ENCODE assay signal across 9 mouse cellular contexts in the genomic region with DNA sequence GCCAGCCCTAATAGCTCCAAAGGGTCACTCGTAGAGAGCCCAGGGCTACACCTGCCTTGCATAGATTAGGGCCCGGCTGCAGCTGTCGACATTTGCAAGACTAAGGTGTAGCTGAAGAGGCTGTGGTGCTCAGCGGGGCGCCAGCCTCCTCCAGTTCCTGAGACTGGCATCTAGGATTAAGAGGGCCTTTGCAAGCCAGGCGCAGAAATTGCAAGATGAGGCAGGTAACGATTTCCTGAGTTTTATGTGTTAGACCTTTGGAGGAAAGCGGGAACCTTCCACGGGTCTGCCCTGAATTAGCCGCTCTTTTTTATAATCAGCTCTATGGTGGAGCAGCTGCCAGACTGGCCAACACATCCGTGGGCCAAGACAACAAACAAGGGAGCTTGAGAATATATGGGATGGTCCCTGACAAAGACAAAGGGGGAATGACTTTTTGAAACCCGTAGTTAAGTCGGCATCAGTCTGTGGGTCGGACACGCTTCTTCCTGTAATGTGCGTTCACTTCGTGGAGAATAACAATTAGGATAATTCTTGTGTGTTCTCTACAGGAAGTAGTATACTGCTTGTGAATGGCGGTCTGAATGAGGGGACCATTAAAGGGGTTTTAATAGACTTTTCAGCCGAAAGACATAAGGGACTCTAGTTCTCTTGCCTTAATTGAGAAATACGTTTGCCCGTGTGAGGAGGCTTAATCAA.
DNase-seq lines count a peak whose midpoint lies in the region; ATAC-seq lines count a peak whose summit lies in the region.
"Had no signal": no experiment of that assay in that cellular context is flagged by ENCODE, and none has a peak within 500 bp of the region (broad histone marks: within the 10 kb centered on the region; RNA-seq: fewer than 3 reads in every experiment).

No protein-coding gene starts in this region.

- H3K36me3 ChIP-seq in heart, embryonic 14.5 days (ENCODE audit: control insufficient read depth, insufficient read depth, low read length): no peaks in the 10 kb centered on the region
- H3K36me3 ChIP-seq in embryonic facial prominence, embryonic 12.5 days: no peaks in the 10 kb centered on the region
- H3K36me3 ChIP-seq in hindbrain, embryonic 16.5 days (ENCODE audit: control insufficient read depth, insufficient read depth, low read length): no peaks in the 10 kb centered on the region
- H3K36me3 ChIP-seq in neural tube, embryonic 11.5 days (ENCODE audit: control insufficient read depth, insufficient read depth, low read length): no peaks in the 10 kb centered on the region

- WGBS in heart, embryonic 14.5 days: 12% methylated on average over 21 of the region's 21 CpGs
- 5% methylated on average over 21 of the region's 21 CpGs for WGBS in embryonic facial prominence, embryonic 12.5 days
- 5% methylated on average over 21 of the region's 21 CpGs for WGBS in hindbrain, embryonic 16.5 days
- 4% methylated on average over 21 of the region's 21 CpGs for WGBS in neural tube, embryonic 11.5 days

- H3K9ac ChIP-seq in heart, embryonic 14.5 days (ENCODE audit: low read length): no peak overlapping the region
- no peak overlapping the region for H3K9ac ChIP-seq in embryonic facial prominence, embryonic 12.5 days
- H3K9ac ChIP-seq in hindbrain, embryonic 16.5 days (ENCODE audit: low read depth, low read length): no peak overlapping the region
- no peak overlapping the region; the same call in 1 of the 2 replicates for H3K9ac ChIP-seq in neural tube, embryonic 11.5 days (ENCODE audit: low read length)

- H3K27me3 ChIP-seq in heart, embryonic 14.5 days (ENCODE audit: control insufficient read depth, insufficient read depth, low read length): peaks cover 33% of the 10 kb centered on the region
- peaks cover 35% of the 10 kb centered on the region for H3K27me3 ChIP-seq in embryonic facial prominence, embryonic 12.5 days
- H3K27me3 ChIP-seq in hindbrain, embryonic 16.5 days (replicated peaks; ENCODE audit: control insufficient read depth, insufficient read depth, low read length): peaks cover 18% of the 10 kb centered on the region
- peaks cover 19% of the 10 kb centered on the region for H3K27me3 ChIP-seq in neural tube, embryonic 11.5 days (ENCODE audit: control insufficient read depth, insufficient read depth, low read length)

- H3K27ac ChIP-seq in heart, embryonic 14.5 days (replicated peaks in 1 of 2; ENCODE audit: control insufficient read depth in 1 of 2, insufficient read depth in 1 of 2, low read depth in 2 of 2, low read length in 2 of 2): no peak overlapping the region
- H3K27ac ChIP-seq in embryonic facial prominence, embryonic 12.5 days: no peak overlapping the region
- H3K27ac ChIP-seq in hindbrain, embryonic 16.5 days (ENCODE audit: low read depth, low read length): no peak overlapping the region
- no peak overlapping the region for H3K27ac ChIP-seq in neural tube, embryonic 11.5 days (ENCODE audit: low read depth, low read length)

- DNase-seq in heart, adult 18-20 months: no peak
- DNase-seq in neural tube, embryonic 11.5 days (ENCODE audit: low spot score): peak; percentile 43
- no peak for DNase-seq in adrenal gland, postnatal 36 days
- no peak for DNase-seq in adipocyte (ENCODE audit: low spot score)
- DNase-seq: kidney, postnatal 25 days had no signal

- no peak overlapping the region; a peak in 1 of 4 replicates for H3K4me3 ChIP-seq in heart, embryonic 14.5 days (ENCODE audit: control insufficient read depth in 1 of 2, insufficient read depth in 1 of 2, low read depth in 1 of 2, low read length in 2 of 2)
- H3K4me3 ChIP-seq in embryonic facial prominence, embryonic 12.5 days: no peak overlapping the region
- peak overlapping the region; percentile 0; the same call in 1 of the 2 replicates for H3K4me3 ChIP-seq in hindbrain, embryonic 16.5 days (ENCODE audit: low read length)
- H3K4me3 ChIP-seq in neural tube, embryonic 11.5 days (ENCODE audit: low read depth, low read length): no peak overlapping the region

- ATAC-seq in heart, embryonic 14.5 days (ENCODE audit: insufficient number of reproducible peaks, insufficient read depth, low FRiP score, low read depth): no peak
- no peak for ATAC-seq in embryonic facial prominence, embryonic 12.5 days (ENCODE audit: insufficient number of reproducible peaks, insufficient read depth, low FRiP score, low TSS enrichment)
- peak; percentile 48; the same call in 1 of the 2 replicates for ATAC-seq in hindbrain, embryonic 16.5 days
- ATAC-seq in neural tube, embryonic 11.5 days (ENCODE audit: insufficient read depth, low FRiP score, low TSS enrichment): peak; percentile 72
- no peak for ATAC-seq in monocyte, adult 5-6 weeks (replicated peaks; ENCODE audit: insufficient number of reproducible peaks, low FRiP score, low TSS enrichment, poor library complexity, severe bottlenecking)

- peak overlapping the region; percentile 39 for H3K4me2 ChIP-seq in heart, embryonic 14.5 days (ENCODE audit: low read length)
- H3K4me2 ChIP-seq in embryonic facial prominence, embryonic 12.5 days (replicated peaks): 0 out of 2 replicates have a peak overlapping the region, but pooled peaks have one; percentile 23
- H3K4me2 ChIP-seq in hindbrain, embryonic 16.5 days (ENCODE audit: low read length): peak overlapping the region; percentile 18
- H3K4me2 ChIP-seq in neural tube, embryonic 11.5 days (ENCODE audit: low read depth): peak overlapping the region; percentile 6

- peaks cover 0 to 6% of the 10 kb centered on the region in 2 experiments; a peak in 3 of 4 replicates for H3K4me1 ChIP-seq in heart, embryonic 14.5 days (ENCODE audit: control insufficient read depth in 2 of 2, insufficient read depth in 2 of 2, low read length in 2 of 2)
- no peaks in the 10 kb centered on the region for H3K4me1 ChIP-seq in embryonic facial prominence, embryonic 12.5 days
- peaks cover 5% of the 10 kb centered on the region; the same call in 1 of the 2 replicates for H3K4me1 ChIP-seq in hindbrain, embryonic 16.5 days (ENCODE audit: control insufficient read depth, insufficient read depth, low read depth, low read length)
- H3K4me1 ChIP-seq in neural tube, embryonic 11.5 days (ENCODE audit: control insufficient read depth, insufficient read depth, low read length): peaks cover 8% of the 10 kb centered on the region

- H3K9me3 ChIP-seq in heart, embryonic 14.5 days (ENCODE audit: control insufficient read depth, low read length): no peaks in the 10 kb centered on the region
- H3K9me3 ChIP-seq in embryonic facial prominence, embryonic 12.5 days: no peaks in the 10 kb centered on the region
- no peaks in the 10 kb centered on the region for H3K9me3 ChIP-seq in hindbrain, embryonic 16.5 days (ENCODE audit: control insufficient read depth, low read length)
- no peaks in the 10 kb centered on the region for H3K9me3 ChIP-seq in neural tube, embryonic 11.5 days (ENCODE audit: control insufficient read depth, low read length)

Comparison
In these comparisons a context has a peak if more than half of its experiments do, and no peak if none do; other contexts are left out.
1. ATAC-seq: peak in hindbrain, embryonic 16.5 days (single experiment) and neural tube, embryonic 11.5 days (single experiment); none in heart, embryonic 14.5 days (single experiment), embryonic facial prominence, embryonic 12.5 days (single experiment) and monocyte, adult 5-6 weeks (single experiment).
2. Peak in every context shown above with its lines, with median percentiles within 50 percentile points of each other: H3K4me2 ChIP-seq.